Mouse (Mus musculus) gastrocnemius, postnatal 4 days (tissue): ENCODE measurements around the gene Ifitm10. TPM values are rescaled to one million over a fixed set of nuclear protein-coding genes. Genes with fewer than 3 reads are reported as not detected.
"Not testable (repeated sequence)": the region's sequence is repeated elsewhere in the genome, so short reads cannot be mapped to it uniquely, and the experiment has no call there.

Experiments used
- DNase-seq, 2 experiments: peaks; one replicate each; pipeline ENCODE4 v3.0.0; 2021 to 2022; ENCODE audit warnings: low spot score in 2 of 2, mixed read lengths in 2 of 2
- total RNA-seq, 2 experiments: library from RNA; stranded (reverse); gene quantifications; 2 replicates each; pipeline ENCODE4 v1.2.3; 2021

The Ifitm10 gene
- total RNA-seq, 2 experiments from 2014 or later, result 1.1 TPM; not detected in 1

GRCm38 (mm10) chr7:142369820-142370219 lies 3.7 kb downstream of the Ifitm10 start:
- DNase-seq, result no peak

- no peak for DNase-seq
These were observed 4.7 kb downstream of the Ifitm10 start for GRCm38 (mm10) chr7:142368856-142369255.

- DNase-seq, result no peak
These were observed 10.4 kb downstream of the Ifitm10 start for GRCm38 (mm10) chr7:142363107-142363506.

DNA sequence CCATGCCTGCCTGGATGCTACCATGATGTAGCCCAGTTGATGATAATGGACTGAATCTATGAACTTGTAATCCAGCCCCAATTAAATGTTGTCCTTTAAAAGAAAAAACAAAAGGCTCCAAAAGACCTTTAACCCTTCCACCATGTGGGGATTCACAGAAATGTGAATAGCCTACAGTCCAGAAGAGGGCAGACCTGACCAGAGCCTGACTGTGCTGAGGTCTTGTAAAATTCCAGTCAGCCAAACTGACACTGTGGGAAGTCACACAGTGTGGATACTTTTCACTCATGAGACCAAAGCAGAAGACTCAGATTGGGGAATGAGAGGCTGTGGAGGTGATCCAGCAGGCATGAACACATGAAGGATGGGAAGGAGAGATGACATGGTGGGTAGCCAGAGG lies 12.8 kb downstream of the Ifitm10 start:
- DNase-seq, result no peak

- DNase-seq, result no peak
These were observed 14.4 kb downstream of the Ifitm10 start for GRCm38 (mm10) chr7:142359129-142359528.

GRCm38 (mm10) chr7:142357566-142357965 lies 16.0 kb downstream of the Ifitm10 start:
- no peak for DNase-seq

DNA sequence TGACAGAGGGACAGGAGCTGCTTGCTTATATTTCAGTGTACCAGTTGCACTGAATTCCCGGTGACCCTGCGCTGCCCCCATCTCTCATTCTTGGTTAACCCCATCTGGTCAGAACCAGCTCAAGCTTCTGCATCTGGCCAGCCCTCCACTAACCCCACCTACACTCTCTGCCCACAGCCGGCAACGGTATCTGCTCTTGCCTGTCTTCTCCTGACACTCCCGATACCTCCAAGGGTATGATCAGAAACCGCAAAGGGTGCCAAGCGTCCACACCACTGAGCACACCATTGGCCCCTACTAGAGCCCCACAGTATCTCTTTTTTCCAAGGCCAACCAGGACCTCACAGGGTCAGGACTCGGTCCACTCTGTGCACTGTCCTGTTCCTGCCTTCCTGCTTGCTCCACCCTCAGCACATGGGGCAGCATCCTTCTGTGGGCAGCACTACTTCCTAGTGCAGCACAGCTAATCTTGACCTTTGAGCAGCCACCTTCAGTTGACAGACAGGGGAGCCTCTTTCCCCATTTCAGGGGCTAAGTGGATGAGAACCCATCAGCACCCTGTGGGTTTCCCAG lies 18.8 kb downstream of the Ifitm10 start:
- DNase-seq, result no peak

DNA sequence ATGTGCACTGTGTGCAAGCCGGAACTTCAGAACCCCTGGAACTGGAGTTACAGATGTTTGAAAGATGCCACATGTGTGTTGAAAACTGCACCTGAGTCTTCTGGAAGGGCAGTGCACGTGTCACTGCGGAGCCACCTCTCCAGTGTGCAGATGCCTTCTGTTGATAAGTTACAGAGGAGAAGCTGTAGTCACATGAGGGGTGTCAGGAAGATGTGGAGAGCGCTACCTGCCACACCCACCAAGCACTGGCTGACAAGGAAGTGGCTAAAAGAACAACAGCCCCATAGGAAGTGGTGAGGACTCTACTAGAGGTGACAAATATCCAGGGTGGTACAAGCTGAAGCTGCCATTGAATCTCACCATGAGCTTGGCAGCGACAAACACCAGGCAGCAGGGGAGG lies 19.7 kb downstream of the Ifitm10 start:
- no peak for DNase-seq

- DNase-seq, result no peak
These were observed 22.0 kb downstream of the Ifitm10 start for GRCm38 (mm10) chr7:142351569-142351968.

- no peak for DNase-seq
These were observed 24.1 kb downstream of the Ifitm10 start for GRCm38 (mm10) chr7:142349308-142349961.

GRCm38 (mm10) chr7:142347542-142347941 lies 26.0 kb downstream of the Ifitm10 start:
- no peak for DNase-seq

DNA sequence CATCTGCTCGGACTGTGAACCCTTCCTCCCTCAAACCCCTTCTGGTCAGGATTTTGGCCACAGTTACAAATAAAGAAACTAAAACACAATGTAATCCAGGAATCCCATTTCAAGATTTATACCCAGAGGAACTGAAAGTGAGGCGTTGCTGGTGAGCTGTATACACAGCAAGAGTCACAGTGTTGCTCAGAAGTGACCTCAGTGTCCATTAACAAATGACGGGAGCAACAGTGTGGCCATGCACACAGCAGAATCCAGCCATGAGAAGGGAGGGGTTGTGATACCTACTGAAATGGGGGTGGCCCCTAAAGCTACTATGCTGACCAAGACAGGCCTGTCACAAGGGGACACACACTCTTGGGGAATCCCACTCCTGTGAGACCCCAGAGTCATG lies 31.3 kb downstream of the Ifitm10 start:
- no peak for DNase-seq

- no peak for DNase-seq
These were observed 31.8 kb downstream of the Ifitm10 start for GRCm38 (mm10) chr7:142341564-142342246.

DNA sequence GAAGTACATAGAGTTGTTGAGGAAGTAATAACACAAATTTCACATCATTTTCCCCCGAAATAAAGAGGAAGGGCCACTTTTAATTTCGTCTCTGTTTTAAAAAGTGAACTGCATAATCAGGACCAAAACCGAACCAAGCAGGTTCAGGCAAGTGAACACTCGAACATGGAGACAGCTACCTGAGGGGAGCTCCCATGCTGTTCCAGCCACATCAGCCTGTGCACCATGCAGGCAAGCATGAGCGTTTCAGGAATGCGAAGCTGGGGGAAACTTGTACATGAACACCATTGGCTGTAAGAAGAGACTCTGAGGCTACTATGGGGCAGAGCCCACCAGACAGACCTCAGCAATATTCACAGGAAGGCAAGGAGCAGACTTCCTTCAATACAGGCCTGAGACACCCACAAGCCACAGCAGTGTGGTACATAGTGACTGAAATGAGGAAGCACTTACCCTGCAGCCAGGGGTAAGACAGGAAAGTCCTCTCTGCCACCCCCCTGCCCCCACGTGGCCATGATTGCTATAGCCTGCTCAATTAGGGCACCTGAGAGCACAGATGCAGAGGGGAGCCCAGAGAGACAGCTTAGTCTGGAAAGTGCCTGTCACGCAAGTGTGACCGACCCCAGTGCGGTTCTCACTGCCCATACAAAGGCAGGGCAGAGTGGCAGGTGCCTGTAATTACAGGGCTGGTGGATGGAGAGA lies 33.1 kb downstream of the Ifitm10 start:
- DNase-seq, result no peak

DNA sequence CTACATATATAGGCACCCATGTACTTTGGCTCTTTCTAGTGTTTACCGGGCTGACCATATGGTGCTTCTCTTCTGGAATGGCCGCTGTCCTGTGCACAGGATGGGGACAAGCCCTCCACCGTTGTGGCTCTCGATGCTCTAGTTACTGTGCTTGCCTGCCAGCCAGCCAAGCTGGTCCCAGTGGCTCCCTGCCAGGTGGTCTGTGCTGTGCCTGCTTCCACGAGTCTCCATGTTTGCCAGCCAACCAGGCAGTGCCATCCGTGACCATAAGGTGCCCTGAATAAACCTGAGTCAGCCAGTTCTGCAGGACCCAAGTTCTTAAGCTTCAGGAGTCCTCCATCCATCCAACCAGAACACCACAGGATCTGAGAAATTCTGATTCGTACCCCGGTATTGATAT lies 38.4 kb downstream of the Ifitm10 start:
- DNase-seq, result no peak

DNA sequence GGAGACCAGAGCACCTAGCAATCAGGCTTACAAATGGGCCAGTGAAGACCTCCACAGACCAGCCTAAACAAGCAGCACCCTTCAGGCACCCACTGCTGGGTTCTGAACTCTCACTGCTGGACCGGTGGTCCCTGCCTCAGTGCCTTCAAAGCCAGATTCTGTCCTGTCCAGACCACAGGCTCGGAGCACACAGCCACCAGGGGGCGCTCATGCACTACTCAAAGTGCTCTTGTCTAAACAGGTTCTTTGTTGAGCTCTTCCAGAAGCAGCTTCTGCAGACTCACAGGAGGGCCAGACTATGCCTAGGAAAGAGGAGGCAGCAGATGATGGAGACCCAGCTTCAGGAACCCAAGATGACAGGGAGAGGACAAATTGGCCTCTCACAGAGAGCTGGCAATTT lies 39.3 kb downstream of the Ifitm10 start:
- peak; percentile 89 to 90 for DNase-seq

GRCm38 (mm10) chr7:142332741-142333140 lies 40.8 kb downstream of the Ifitm10 start:
- DNase-seq, result not testable (repeated sequence)

- DNase-seq, result no peak
These were observed 42.3 kb downstream of the Ifitm10 start for GRCm38 (mm10) chr7:142331281-142331680.

- no peak for DNase-seq
These were observed 43.3 kb downstream of the Ifitm10 start for GRCm38 (mm10) chr7:142330271-142330724.

- no peak for DNase-seq
These were observed 45.0 kb downstream of the Ifitm10 start for GRCm38 (mm10) chr7:142328507-142328906.

DNA sequence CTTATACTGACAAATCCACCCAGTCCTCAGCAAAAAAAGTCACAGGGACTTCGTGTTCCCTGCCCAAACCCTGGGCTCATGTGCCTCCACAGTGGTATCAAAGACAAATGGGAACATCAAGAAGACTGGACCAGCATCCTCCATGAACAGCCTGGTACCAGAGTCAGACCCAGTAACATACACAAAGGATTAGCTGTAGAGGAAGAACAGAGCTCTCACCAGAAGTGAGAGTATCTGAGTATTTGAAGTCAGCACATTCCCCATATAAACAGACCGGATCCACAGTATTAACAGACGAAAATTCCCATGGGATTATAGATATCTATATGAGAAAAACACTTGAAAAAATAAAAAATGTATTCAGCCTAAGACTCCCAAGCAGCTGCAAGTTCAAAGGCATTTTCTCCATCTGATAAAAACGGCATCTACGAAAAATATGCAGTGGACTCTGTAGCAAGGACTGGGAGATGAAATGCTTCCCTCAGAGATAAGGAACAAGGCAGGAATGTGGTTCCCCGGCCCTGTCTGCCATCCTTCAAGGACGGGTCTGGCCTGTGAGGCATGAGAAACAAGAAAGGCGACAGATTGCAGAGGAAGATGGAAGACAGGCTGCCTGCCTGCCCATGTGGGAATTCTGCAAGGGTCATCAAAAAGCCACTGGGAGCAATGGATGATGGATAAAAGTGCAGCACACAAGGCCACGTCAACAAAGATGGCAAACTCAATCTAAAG lies 46.7 kb downstream of the Ifitm10 start:
- DNase-seq, result no peak
